Mouse (Mus musculus) cerebellum, adult 2 months (tissue): ENCODE measurements at regions not wholly inside any gene's neighbourhood (a gene's known extent, or its start where the extent isn't known, plus 50 kb on each side); places are given as distances from the start of the nearest gene placed in this dataset.

Source experiments
- DNase-seq, 2 experiments: peaks; one replicate each; pipeline ENCODE4 v3.0.0; 2021
- H3K27ac ChIP-seq: fragments of 200-500 bp; 2 replicates; pipeline ENCODE4 v1.5.1; 2012; ENCODE audit warnings: low read length, control low read depth, inconsistent platforms; ENCODE audit not compliant: insufficient read depth
- H3K27me3 ChIP-seq: fragments of 200-500 bp; 2 replicates; pipeline ENCODE4 v1.6.1; 2012; ENCODE audit warnings: inconsistent platforms, mild to moderate bottlenecking, low read length, moderate library complexity; ENCODE audit not compliant: control insufficient read depth, insufficient read depth
- H3K4me1 ChIP-seq: fragments of 200-500 bp; 2 replicates; pipeline ENCODE4 v1.6.1; 2011; ENCODE audit warnings: low read length; ENCODE audit not compliant: control insufficient read depth, insufficient read depth
- H3K4me3 ChIP-seq: fragments of 200-500 bp; replicated peaks from 2 replicates; pipeline ENCODE3; 2011; ENCODE audit warnings: mild to moderate bottlenecking, low read depth, low read length, control low read depth; ENCODE audit not compliant: insufficient read depth
- CTCF ChIP-seq: fragments of 200-500 bp; IDR thresholded peaks from 2 replicates; pipeline ENCODE4 v1.5.1; 2011; ENCODE audit warnings: low read depth, mild to moderate bottlenecking, control low read depth, low read length, moderate library complexity, borderline replicate concordance; ENCODE audit not compliant: insufficient read depth
- POLR2A ChIP-seq: fragments of 200-500 bp; IDR thresholded peaks from 2 replicates; pipeline ENCODE4 v1.6.1; 2011; ENCODE audit warnings: low read length, control low read depth, borderline replicate concordance; ENCODE audit not compliant: insufficient read depth
- WGBS: fragments of 180-500 bp; shearing (Covaris S2); methylation state at CpG from one replicate; pipeline ENCODE4 v1.1.7; 2018; 5-methylcytosine and 5-hydroxymethylcytosine counted together

GRCm38 (mm10) chr9:61670986-61671385 is 243.4 kb downstream of the Rplp1 start:
- WGBS, result 63% methylated on average over 4 of the region's 4 CpGs
- H3K4me3 ChIP-seq, result no peak overlapping the region
- no peak overlapping the region for H3K27ac ChIP-seq
- H3K4me1 ChIP-seq, result no peaks in the 10 kb centered on the region
- TF ChIP-seq POLR2A (no peak), CTCF (no peak)
- H3K27me3 ChIP-seq, result no peaks in the 10 kb centered on the region
- DNase-seq, result no peak

- Histone ChIP-seq H3K27me3 (no peaks in the 10 kb centered on the region), H3K4me3 (no peak overlapping the region), H3K27ac (no peak overlapping the region), H3K4me1 (no peaks in the 10 kb centered on the region)
- DNase-seq, result no peak
- TF ChIP-seq POLR2A, result no peak
- no peak for TF ChIP-seq CTCF
- 62% methylated on average over 10 of the region's 10 CpGs for WGBS
Measured at GRCm38 (mm10) chr9:61669729-61670520, 244.4 kb downstream of the Rplp1 start.

GRCm38 (mm10) chr9:61668723-61669122 is 245.6 kb downstream of the Rplp1 start:
- 87% methylated on average over 8 of the region's 8 CpGs for WGBS
- no peak overlapping the region for H3K4me3 ChIP-seq
- TF ChIP-seq CTCF, result no peak
- no peak for TF ChIP-seq POLR2A

GRCm38 (mm10) chr9:61668157-61668697 is 246.1 kb downstream of the Rplp1 start:
- no peak for DNase-seq
- H3K27me3 ChIP-seq, result no peaks in the 10 kb centered on the region
- 98% methylated on average over 1 of the region's 1 CpGs for WGBS
- TF ChIP-seq POLR2A (no peak), CTCF (no peak)
- H3K4me3 ChIP-seq, result no peak overlapping the region
- H3K27ac ChIP-seq, result no peak overlapping the region
- H3K4me1 ChIP-seq, result no peaks in the 10 kb centered on the region

More at GRCm38 (mm10) chr9:61668723-61669122, 245.6 kb downstream of the Rplp1 start:
- DNase-seq, result no peak
- no peaks in the 10 kb centered on the region for H3K27me3 ChIP-seq
- no peak overlapping the region for H3K27ac ChIP-seq
- H3K4me1 ChIP-seq, result no peaks in the 10 kb centered on the region

- WGBS, result 82% methylated on average over 4 of the region's 4 CpGs
- Histone ChIP-seq H3K4me1 (no peaks in the 10 kb centered on the region), H3K4me3 (no peak overlapping the region), H3K27me3 (no peaks in the 10 kb centered on the region), H3K27ac (no peak overlapping the region)
- DNase-seq, result no peak
- TF ChIP-seq POLR2A (no peak), CTCF (no peak)
Measured at GRCm38 (mm10) chr9:61667453-61668074, 246.8 kb downstream of the Rplp1 start.

- no peak for TF ChIP-seq POLR2A
- TF ChIP-seq CTCF, result no peak
Measured at GRCm38 (mm10) chr9:61666761-61667332, 247.5 kb downstream of the Rplp1 start.

GRCm38 (mm10) chr9:61666118-61666517 is 248.2 kb downstream of the Rplp1 start:
- TF ChIP-seq POLR2A, result no peak
- no peak for TF ChIP-seq CTCF
- WGBS, result 72% methylated on average over 6 of the region's 6 CpGs
- Histone ChIP-seq H3K27ac (no peak overlapping the region), H3K27me3 (no peaks in the 10 kb centered on the region), H3K4me1 (no peaks in the 10 kb centered on the region), H3K4me3 (no peak overlapping the region)
- no peak for DNase-seq

More at GRCm38 (mm10) chr9:61666761-61667332, 247.5 kb downstream of the Rplp1 start:
- H3K4me3 ChIP-seq, result no peak overlapping the region
- no peak for DNase-seq
- H3K27me3 ChIP-seq, result no peaks in the 10 kb centered on the region
- no peak overlapping the region for H3K27ac ChIP-seq
- 93% methylated on average over 3 of the region's 3 CpGs for WGBS
- no peaks in the 10 kb centered on the region for H3K4me1 ChIP-seq
